ENCODE assay signal across 23 mouse cellular contexts in genomic region chr8:45598883-45599282, GRCm38 (mm10).
"Had no signal": no experiment of that assay in that cellular context is flagged by ENCODE, and none has a peak within 500 bp of the region (broad histone marks: within the 10 kb centered on the region; RNA-seq: fewer than 3 reads in every experiment).

No protein-coding gene starts in this region.

- H3K9ac ChIP-seq: limb, embryonic 13.5 days; liver, embryonic 12.5 days; liver, embryonic 15.5 days; lung, embryonic 15.5 days; midbrain, embryonic 13.5 days; neural tube, embryonic 13.5 days; stomach, embryonic 15.5 days had no signal

- H3K27me3 ChIP-seq: limb, embryonic 13.5 days; liver, embryonic 12.5 days; liver, embryonic 15.5 days; lung, embryonic 15.5 days; megakaryocyte, embryonic 14.5 days; midbrain, embryonic 13.5 days; neural tube, embryonic 13.5 days; stomach, embryonic 15.5 days had no signal

- H3K4me2 ChIP-seq: limb, embryonic 13.5 days; liver, embryonic 12.5 days; liver, embryonic 15.5 days; lung, embryonic 15.5 days; midbrain, embryonic 13.5 days; neural tube, embryonic 13.5 days; stomach, embryonic 15.5 days had no signal

- H3K4me3 ChIP-seq: limb, embryonic 10.5 days; limb, embryonic 13.5 days; liver, embryonic 12.5 days; liver, embryonic 15.5 days; lung, embryonic 15.5 days; megakaryocyte, embryonic 14.5 days; midbrain, embryonic 10.5 days; midbrain, embryonic 13.5 days; myocyte; neural tube, embryonic 13.5 days; stomach, embryonic 15.5 days had no signal

- H3K36me3 ChIP-seq: limb, embryonic 10.5 days; limb, embryonic 13.5 days; liver, embryonic 12.5 days; liver, embryonic 15.5 days; lung, embryonic 15.5 days; midbrain, embryonic 10.5 days; neural tube, embryonic 13.5 days; stomach, embryonic 15.5 days had no signal

- DNase-seq: kidney, adult 9 months; kidney, postnatal 14 days; kidney, postnatal 4 days; liver; lung, adult 18-20 months; lung, postnatal 10 days; lung, postnatal 36 days; retina, postnatal 1 day; right cerebral cortex, postnatal 25 days; spleen, adult 18-20 months; thymus, postnatal 25 days had no signal

- ATAC-seq: liver, embryonic 12.5 days; midbrain, embryonic 13.5 days; midbrain, embryonic 16.5 days had no signal

- H3K9me3 ChIP-seq: limb, embryonic 10.5 days; limb, embryonic 13.5 days; liver, embryonic 12.5 days; liver, embryonic 15.5 days; lung, embryonic 15.5 days; midbrain, embryonic 10.5 days; midbrain, embryonic 13.5 days; neural tube, embryonic 13.5 days; stomach, embryonic 15.5 days had no signal

- H3K4me1 ChIP-seq: limb, embryonic 10.5 days; limb, embryonic 13.5 days; liver, embryonic 12.5 days; liver, embryonic 15.5 days; megakaryocyte, embryonic 14.5 days; midbrain, embryonic 13.5 days; stomach, embryonic 15.5 days had no signal

- H3K27ac ChIP-seq: limb, embryonic 10.5 days; limb, embryonic 13.5 days; liver, embryonic 12.5 days; liver, embryonic 15.5 days; lung, embryonic 15.5 days; midbrain, embryonic 10.5 days; midbrain, embryonic 13.5 days; neural tube, embryonic 13.5 days; stomach, embryonic 15.5 days had no signal
